ENCODE assay signal across 7 mouse cellular contexts in genomic region chr9:48586332-48586731, GRCm38 (mm10). TPM values are rescaled to one million over a fixed set of nuclear protein-coding genes. Genes with fewer than 3 reads are reported as not detected.
DNase-seq lines count a peak whose midpoint lies in the region; ATAC-seq and TF ChIP-seq lines count a peak whose summit lies in the region.

No protein-coding gene starts in this region.

- H3K27ac ChIP-seq in embryonic fibroblast, embryonic 13.5 days (ENCODE audit: insufficient read depth, low read length) = no peak overlapping the region
- no peak overlapping the region for H3K27ac ChIP-seq in lung, postnatal 0 days (ENCODE audit: low read length)

- no peaks in the 10 kb centered on the region for H3K9me3 ChIP-seq in lung, postnatal 0 days (ENCODE audit: low read length)

- no peak for TF ChIP-seq EP300 in lung, postnatal 0 days (IDR thresholded peaks at IDR 0.05)

- 3% methylated on average over 4 of the region's 4 CpGs for WGBS in lung, postnatal 0 days

- H3K4me2 ChIP-seq in lung, postnatal 0 days (replicated peaks; ENCODE audit: low read depth, low read length) = no peak overlapping the region

- no peaks in the 10 kb centered on the region for H3K27me3 ChIP-seq in lung, postnatal 0 days (replicated peaks; ENCODE audit: insufficient read depth, low read length)

- H3K4me3 ChIP-seq in embryonic fibroblast, embryonic 13.5 days (ENCODE audit: insufficient read depth, low read length) = no peak overlapping the region
- H3K4me3 ChIP-seq in lung, postnatal 0 days (ENCODE audit: low read depth, low read length) = no peak overlapping the region

- no peaks in the 10 kb centered on the region for H3K4me1 ChIP-seq in embryonic fibroblast, embryonic 13.5 days (ENCODE audit: control insufficient read depth, insufficient read depth, low read length)
- no peaks in the 10 kb centered on the region for H3K4me1 ChIP-seq in lung, postnatal 0 days (ENCODE audit: insufficient read depth, low read depth, low read length)

- H3K9ac ChIP-seq in lung, postnatal 0 days (replicated peaks; ENCODE audit: low read depth) = no peak overlapping the region

- peak; percentile 52 for DNase-seq in urinary bladder, postnatal 25 days (ENCODE audit: low spot score)
- DNase-seq in urinary bladder, postnatal 10 days (ENCODE audit: low spot score) = no peak
- peak; percentile 57 to 67 for DNase-seq in adrenal gland, postnatal 36 days
- peak; percentile 78 to 83 for DNase-seq in kidney, postnatal 4 days
- peak; percentile 83 for DNase-seq in lung, postnatal 0 days (ENCODE audit: low spot score)
- DNase-seq in right cerebral cortex, postnatal 4 days = peak; percentile 84

- no peak for TF ChIP-seq POLR2A in embryonic fibroblast, embryonic 13.5 days (IDR thresholded peaks at IDR 0.05; ENCODE audit: low read depth, low read length)

- TF ChIP-seq CTCF in embryonic fibroblast, embryonic 13.5 days (IDR thresholded peaks at IDR 0.05; ENCODE audit: borderline replicate concordance, insufficient read depth, low read length) = peak; percentile 69; the same call in 1 of the 2 replicates
- TF ChIP-seq CTCF in lung, postnatal 0 days (IDR thresholded peaks at IDR 0.05) = peak; percentile 82

- no peaks in the 10 kb centered on the region for H3K36me3 ChIP-seq in lung, postnatal 0 days (ENCODE audit: insufficient read depth, low read length)

- ATAC-seq in lung, postnatal 0 days = no peak

RNA-seq across cellular contexts. Expression of gene Nnmt, which starts 18.6 kb away (rescaled TPM):
- total RNA-seq in adrenal gland, postnatal 36 days (2021) = 10 to 100 TPM; 23.2 to 28.0 TPM
- 37.8 and 48.9 TPM in 2 replicates for polyA plus RNA-seq in embryonic fibroblast, embryonic 13.5 days (2011; ENCODE audit: insufficient read length, low read depth, missing spikeins)
- polyA plus RNA-seq in lung, postnatal 0 days (2015; fragmentation: Nextera tagmentation; extraction: Ambion mirVana) = 1.5 and 2.6 TPM in 2 replicates

Comparison
In these comparisons a context has a peak if more than half of its experiments do, and no peak if none do; other contexts are left out.
1. RNA of gene Nnmt, which starts 18.6 kb away (polyA plus RNA-seq): 37.8 to 48.9 TPM in embryonic fibroblast, embryonic 13.5 days; 1.5 to 2.6 TPM in lung, postnatal 0 days; every median in the first group is over 10 times any median in the second.